Mouse (Mus musculus) thymus, adult 2 months (tissue): ENCODE data around the gene Ggcx. TPM values are rescaled to one million over a fixed set of nuclear protein-coding genes. Genes with fewer than 3 reads are reported as not detected.

Experiments
- DNase-seq: peaks from one replicate; pipeline ENCODE4 v3.0.0; 2021
- H3K27ac ChIP-seq: fragments of 200-500 bp; 2 replicates; pipeline ENCODE4 v1.5.1; 2012; ENCODE audit warnings: low read length, control low read depth; ENCODE audit not compliant: control insufficient read depth, insufficient read depth
- H3K27me3 ChIP-seq: fragments of 200-500 bp; 2 replicates; pipeline ENCODE4 v1.6.1; 2012; ENCODE audit warnings: mild to moderate bottlenecking, low read length, moderate library complexity, mixed read lengths; ENCODE audit not compliant: control insufficient read depth, insufficient read depth
- H3K36me3 ChIP-seq: fragments of 200-500 bp; 2 replicates; pipeline ENCODE4 v1.6.1; 2012; ENCODE audit warnings: mild to moderate bottlenecking, low read length, moderate library complexity; ENCODE audit not compliant: control insufficient read depth, insufficient read depth
- H3K4me1 ChIP-seq: fragments of 200-500 bp; replicated peaks from 2 replicates; pipeline ENCODE4 v1.6.1; 2012; ENCODE audit warnings: low read length; ENCODE audit not compliant: control insufficient read depth, insufficient read depth
- H3K4me3 ChIP-seq: fragments of 200-500 bp; 2 replicates; pipeline ENCODE4 v1.5.1; 2012; ENCODE audit warnings: mild to moderate bottlenecking, low read length, control low read depth, moderate library complexity; ENCODE audit not compliant: control insufficient read depth, insufficient read depth
- CTCF ChIP-seq: fragments of 200-500 bp; IDR thresholded peaks from 2 replicates; pipeline ENCODE4 v1.5.1; 2012; ENCODE audit warnings: mild to moderate bottlenecking, control low read depth, low read length, moderate library complexity, borderline replicate concordance; ENCODE audit not compliant: control insufficient read depth, poor library complexity, insufficient read depth; ENCODE audit errors: extremely low read depth
- POLR2A ChIP-seq: fragments of 200-500 bp; IDR thresholded peaks from 2 replicates; pipeline ENCODE4 v1.6.1; 2012; ENCODE audit warnings: mild to moderate bottlenecking, low read length, control low read depth, moderate library complexity; ENCODE audit not compliant: control insufficient read depth, poor library complexity, insufficient read depth; ENCODE audit errors: extremely low read depth
- WGBS: fragments of 180-500 bp; shearing (Covaris S2); methylation state at CpG from one replicate; pipeline ENCODE4 v1.1.7; 2018; 5-methylcytosine and 5-hydroxymethylcytosine counted together
- polyA plus RNA-seq: library from polyadenylated mRNA; depleted of rRNA; stranded (reverse); fragments of >200 nt; gene quantifications from 2 replicates; pipeline ENCODE4 v1.2.3, GENCODE M21; 2012

Ggcx gene
- polyA plus RNA-seq, 1 experiment, result 14.0 TPM

DNA sequence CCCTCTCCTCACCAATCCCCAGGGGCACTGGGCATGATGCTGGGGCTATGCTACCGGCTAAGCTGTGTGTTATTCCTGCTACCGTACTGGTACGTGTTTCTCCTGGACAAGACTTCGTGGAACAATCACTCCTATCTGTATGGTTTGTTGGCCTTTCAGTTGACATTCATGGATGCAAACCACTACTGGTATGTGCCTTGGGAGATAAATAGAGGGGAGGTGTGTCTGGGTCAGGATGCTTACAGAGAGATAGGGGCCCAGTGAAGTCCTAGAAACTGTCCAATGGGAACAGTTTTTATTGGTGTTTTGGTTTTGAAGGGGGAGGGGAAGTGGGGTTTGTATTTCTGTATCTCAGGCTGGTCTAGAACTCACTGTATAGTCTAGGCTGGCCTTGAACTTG is 4.2 kb downstream of the Ggcx start:
- Histone ChIP-seq H3K27me3 (no peaks in the 10 kb centered on the region), H3K4me1 (peaks cover 13% of the 10 kb centered on the region), H3K4me3 (no peak overlapping the region), H3K27ac (no peak overlapping the region), H3K36me3 (peaks cover 7% of the 10 kb centered on the region; the same call in 1 of the 2 replicates)
- DNase-seq, result no peak
- TF ChIP-seq CTCF (no peak), POLR2A (no peak)
- WGBS, result 96% methylated on average over 4 of the region's 4 CpGs

GRCm38 (mm10) chr6:72419806-72420205 is 5.7 kb downstream of the Ggcx start:
- no peak for DNase-seq
- no peak overlapping the region for H3K27ac ChIP-seq
- peaks cover 14% of the 10 kb centered on the region for H3K36me3 ChIP-seq
- TF ChIP-seq CTCF (no peak), POLR2A (no peak)
- H3K4me1 ChIP-seq, result peaks cover 4% of the 10 kb centered on the region; the same call in 1 of the 2 replicates
- H3K4me3 ChIP-seq, result no peak overlapping the region
- WGBS, result 100% methylated on average over 1 of the region's 1 CpGs
- H3K27me3 ChIP-seq, result no peaks in the 10 kb centered on the region

DNA sequence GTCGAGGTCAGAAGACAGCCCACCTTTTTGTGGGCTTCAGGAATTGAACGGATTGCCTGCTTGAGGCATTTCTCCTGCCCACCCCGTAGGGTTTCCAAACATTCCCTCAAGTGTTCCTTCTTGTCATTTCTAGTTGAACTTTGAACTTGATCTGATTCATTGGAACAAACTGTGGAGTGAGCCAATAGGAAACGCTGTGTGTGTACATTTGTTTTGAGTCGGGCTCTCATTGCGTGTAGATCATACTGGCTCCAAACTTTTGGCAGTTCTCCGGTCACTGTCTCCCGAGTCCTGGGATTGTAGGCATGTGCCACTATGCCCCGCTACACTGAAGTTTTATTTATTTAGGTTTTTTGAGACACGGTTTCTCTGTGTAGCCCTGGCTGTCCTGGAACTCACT is 6.8 kb downstream of the Ggcx start:
- no peak overlapping the region for H3K4me3 ChIP-seq
- DNase-seq, result no peak
- TF ChIP-seq POLR2A (no peak), CTCF (no peak)
- H3K4me1 ChIP-seq, result no peaks in the 10 kb centered on the region
- WGBS, result 96% methylated on average over 10 of the region's 10 CpGs
- no peaks in the 10 kb centered on the region for H3K27me3 ChIP-seq
- peaks cover 25% of the 10 kb centered on the region for H3K36me3 ChIP-seq
- H3K27ac ChIP-seq, result no peak overlapping the region

DNA sequence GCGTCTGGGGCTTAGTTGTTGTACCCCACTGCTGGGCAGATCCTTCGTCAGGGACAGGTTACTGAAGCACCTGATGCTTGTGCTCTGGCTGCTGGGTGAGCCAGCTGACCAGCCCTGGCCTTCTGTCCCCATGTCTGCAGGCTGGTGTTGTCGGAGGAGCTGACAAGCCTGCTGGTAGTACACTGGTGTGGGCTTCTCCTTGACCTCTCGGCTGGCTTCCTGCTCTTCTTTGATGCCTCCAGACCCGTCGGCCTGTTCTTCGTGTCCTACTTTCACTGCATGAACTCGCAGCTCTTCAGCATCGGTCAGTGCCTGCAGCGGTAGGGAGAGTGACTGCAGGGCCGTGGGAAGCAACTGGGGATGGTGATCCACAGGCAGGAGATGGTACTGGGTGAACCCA is 11.5 kb downstream of the Ggcx start:
- no peak overlapping the region for H3K27ac ChIP-seq
- 98% methylated on average over 11 of the region's 11 CpGs for WGBS
- H3K4me3 ChIP-seq, result no peak overlapping the region
- no peaks in the 10 kb centered on the region for H3K4me1 ChIP-seq
- peaks cover 26% of the 10 kb centered on the region for H3K36me3 ChIP-seq
- no peaks in the 10 kb centered on the region for H3K27me3 ChIP-seq
- TF ChIP-seq CTCF (no peak), POLR2A (no peak)
- DNase-seq, result no peak

- Histone ChIP-seq H3K27ac (no peak overlapping the region), H3K27me3 (no peaks in the 10 kb centered on the region), H3K4me3 (no peak overlapping the region), H3K4me1 (no peaks in the 10 kb centered on the region), H3K36me3 (peaks cover 48% of the 10 kb centered on the region)
- DNase-seq, result peak; percentile 80
- TF ChIP-seq POLR2A (no peak), CTCF (no peak)
- 57% methylated on average over 8 of the region's 8 CpGs for WGBS
These were observed 13.9 kb downstream of the Ggcx start for GRCm38 (mm10) chr6:72428036-72428435.

GRCm38 (mm10) chr6:72429061-72429842 is 15.1 kb downstream of the Ggcx start:
- Histone ChIP-seq H3K4me1 (no peaks in the 10 kb centered on the region), H3K36me3 (peaks cover 57% of the 10 kb centered on the region), H3K27ac (no peak overlapping the region), H3K27me3 (no peaks in the 10 kb centered on the region), H3K4me3 (no peak overlapping the region)
- no peak for DNase-seq
- no peak for TF ChIP-seq CTCF
- no peak for TF ChIP-seq POLR2A
- 93% methylated on average over 21 of the region's 21 CpGs for WGBS
